Mouse (Mus musculus) liver (tissue): ENCODE data around the gene Hoxa6.

Source experiments
- DNase-seq: peaks from one replicate; pipeline ENCODE4 v3.0.0-alpha.2; 2020; ENCODE audit warnings: mixed read lengths

The Hoxa6 gene

GRCm38 (mm10) chr6:52226569-52227257 lies 18.2 kb upstream of the Hoxa6 start:
- no peak for DNase-seq

DNA sequence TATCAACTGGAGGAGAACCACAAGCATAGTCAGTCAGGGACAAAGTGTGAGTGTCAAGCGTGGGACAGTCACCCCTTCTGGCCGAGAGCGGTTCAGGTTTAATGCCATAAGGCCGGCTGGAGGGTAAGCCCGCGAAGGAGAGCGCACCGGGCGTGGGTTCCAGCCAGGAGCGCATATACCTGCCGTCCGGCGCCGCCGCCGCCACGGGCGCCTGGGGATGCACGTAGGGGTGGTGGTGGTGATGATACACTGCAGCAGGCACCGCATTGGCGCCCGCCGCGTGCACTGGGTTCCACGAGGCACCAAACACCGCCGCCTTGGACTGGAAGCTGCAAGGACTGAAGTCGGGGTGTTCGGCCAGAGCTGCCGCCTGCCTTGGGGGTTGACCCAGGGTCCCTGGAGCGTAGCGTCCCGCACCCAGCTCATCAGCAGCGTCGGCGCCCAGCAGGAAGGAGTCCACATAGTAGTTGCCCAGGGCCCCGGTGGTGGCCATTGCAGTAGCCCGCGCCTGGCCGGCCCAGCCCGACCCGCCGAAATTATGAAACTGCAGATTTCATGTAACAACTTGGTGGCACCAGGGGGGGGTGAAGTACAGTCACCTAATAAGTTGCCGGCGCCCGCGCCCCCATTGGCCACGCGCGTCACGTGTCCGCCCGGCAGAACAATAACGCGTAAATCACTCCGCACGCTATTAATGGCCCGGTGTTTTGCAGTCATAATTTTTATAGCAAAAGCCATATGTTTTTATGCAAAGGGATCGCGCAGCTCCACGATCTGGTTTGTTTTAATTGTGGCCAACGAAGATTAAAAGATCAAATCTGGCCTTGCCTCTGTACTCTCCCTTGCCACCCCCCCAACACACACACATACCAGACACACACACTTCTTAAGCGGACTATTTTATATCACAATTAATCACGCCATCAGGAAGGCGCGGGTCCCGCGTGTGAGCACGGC lies 17.4 kb upstream of the Hoxa6 start:
- DNase-seq: peak; percentile 47

- DNase-seq: no peak
These were observed 16.5 kb upstream of the Hoxa6 start for GRCm38 (mm10) chr6:52224895-52225611.

DNA sequence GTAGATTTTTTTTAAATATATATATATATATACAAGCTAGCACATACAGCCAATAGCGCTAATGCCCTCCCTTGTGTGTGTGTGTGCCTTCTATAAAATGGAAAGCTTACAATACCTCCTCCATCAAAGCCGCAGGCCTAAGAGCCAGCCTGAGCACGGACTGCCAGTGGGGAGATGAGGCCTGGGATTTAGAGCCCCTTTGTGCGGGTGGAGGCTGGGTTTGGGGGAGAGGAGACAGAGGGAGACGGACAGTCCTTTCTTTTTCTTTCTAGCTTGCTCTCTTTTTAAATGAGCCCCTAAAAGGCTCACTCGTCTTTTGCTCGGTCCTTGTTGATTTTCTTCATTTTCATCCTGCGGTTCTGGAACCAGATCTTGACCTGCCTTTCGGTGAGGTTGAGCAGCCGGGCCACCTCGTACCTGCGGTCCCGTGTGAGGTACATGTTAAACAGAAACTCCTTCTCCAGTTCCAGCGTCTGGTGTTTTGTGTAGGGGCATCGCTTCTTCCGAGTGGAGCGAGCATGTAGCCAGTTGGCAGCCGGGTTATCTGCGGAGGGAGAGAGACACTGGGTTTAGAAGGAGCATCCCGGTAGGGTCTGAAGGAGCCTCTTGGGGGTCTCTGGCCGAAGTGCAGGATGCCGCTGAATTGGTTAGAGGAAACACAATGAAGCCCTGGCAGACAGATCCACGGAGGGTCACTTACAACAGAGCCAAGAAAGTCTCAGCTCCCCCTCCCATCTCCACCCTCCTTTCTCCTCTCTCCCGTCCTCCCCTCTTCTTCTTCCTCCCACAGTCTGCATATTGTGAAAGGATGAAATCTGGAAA lies 15.6 kb upstream of the Hoxa6 start:
- no peak for DNase-seq

DNA sequence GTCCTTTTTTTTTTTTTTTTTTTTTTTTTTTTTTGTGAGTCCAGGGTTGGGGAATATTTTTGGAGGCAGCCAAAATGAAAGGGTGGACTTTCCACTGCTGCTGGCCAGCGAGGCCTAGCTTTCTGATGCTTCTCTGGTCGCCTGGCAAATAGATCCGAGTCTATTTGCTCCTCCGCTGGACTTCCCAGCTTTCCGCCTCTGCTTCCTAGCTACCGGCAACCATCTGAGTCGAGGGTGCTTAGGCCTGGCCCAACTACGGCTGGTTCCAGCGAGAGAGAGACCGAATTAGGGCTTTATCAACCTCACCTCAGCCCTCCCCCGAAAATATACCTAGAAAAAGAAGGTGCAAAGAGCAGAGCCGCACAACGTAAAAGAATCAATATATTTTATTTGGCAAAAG lies 14.2 kb upstream of the Hoxa6 start:
- DNase-seq: peak; percentile 2

GRCm38 (mm10) chr6:52221993-52222685 lies 13.6 kb upstream of the Hoxa6 start:
- DNase-seq: peak; percentile 1

GRCm38 (mm10) chr6:52221337-52221992 lies 12.9 kb upstream of the Hoxa6 start, which contains the start of gene Hoxa7:
Gene Hoxa7 (minus strand): TSS chr6:52221854.
- DNase-seq: peak; percentile 73

- DNase-seq: peak; percentile 0
These were observed 12.4 kb upstream of the Hoxa6 start for GRCm38 (mm10) chr6:52220865-52221310.

- peak; percentile 10 for DNase-seq
These were observed 11.7 kb upstream of the Hoxa6 start for GRCm38 (mm10) chr6:52220003-52220864.

GRCm38 (mm10) chr6:52219234-52219942 lies 10.9 kb upstream of the Hoxa6 start:
- peak; percentile 3 for DNase-seq

DNA sequence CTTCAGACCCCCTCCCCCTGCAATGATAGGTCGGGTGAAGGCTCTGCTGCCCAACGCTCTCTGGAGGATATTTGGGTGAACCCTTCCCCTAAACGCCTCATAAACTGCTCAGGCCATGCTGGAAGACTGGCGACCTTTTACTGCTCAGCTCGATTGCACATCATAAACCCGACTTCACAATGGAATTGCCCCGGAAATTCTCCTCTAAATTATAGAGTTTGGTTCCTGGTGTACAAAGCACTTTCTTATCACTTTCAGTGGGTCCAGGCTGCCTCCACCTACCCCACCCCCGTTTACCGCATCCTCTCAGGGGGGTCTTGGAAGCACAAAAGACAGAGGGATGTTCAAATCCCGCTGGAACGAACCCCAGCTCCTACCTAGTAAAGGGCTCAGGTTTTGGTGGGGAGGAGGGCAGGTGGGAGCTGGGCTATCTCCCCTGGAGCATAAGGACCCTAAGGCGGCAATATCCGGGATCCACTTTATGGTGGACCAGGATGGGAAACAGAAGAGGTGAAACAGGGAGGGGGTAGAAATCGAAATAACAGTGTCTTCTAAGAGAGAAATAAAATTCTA lies 10.2 kb upstream of the Hoxa6 start:
- peak; percentile 2 for DNase-seq

DNA sequence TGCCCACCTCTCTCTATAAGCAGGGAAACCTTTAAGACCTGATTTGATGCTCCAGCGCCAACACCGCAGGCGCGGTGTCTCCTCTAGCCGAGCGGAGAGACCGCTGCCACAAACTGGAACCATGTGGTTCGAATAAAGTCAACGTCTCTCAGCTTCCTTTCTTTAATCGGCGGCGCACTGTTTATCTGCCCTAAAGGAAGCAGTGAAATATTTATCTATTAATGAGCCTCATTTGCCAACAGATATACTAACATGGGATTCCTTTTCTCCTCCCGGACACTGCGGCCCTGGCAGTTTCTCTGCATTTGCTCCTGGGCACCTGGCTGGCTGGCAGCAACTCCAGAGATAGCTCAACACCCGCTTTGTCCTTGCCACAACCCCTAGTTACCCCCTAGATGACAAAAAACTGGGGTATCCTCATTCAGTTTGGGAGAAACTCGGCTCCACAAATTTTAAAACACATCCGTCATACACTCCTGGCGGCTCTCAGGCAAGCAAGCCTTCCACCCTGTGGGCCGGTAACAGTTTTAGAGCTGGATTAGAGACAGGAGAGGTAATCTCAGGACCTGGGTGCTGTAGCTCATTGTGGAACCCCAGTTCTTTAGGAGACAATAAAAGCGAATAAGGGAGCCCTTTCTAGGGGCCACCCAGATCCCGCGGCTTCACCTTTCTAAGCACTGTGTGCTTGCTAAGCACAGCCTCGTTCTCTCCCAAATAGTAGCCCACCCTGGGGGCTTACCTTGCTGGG lies 9.5 kb upstream of the Hoxa6 start:
- DNase-seq: peak; percentile 3

- peak; percentile 64 for DNase-seq
These were observed 8.9 kb upstream of the Hoxa6 start for GRCm38 (mm10) chr6:52217459-52217768.

GRCm38 (mm10) chr6:52216691-52217458 lies 8.4 kb upstream of the Hoxa6 start:
- peak; percentile 3 for DNase-seq

DNA sequence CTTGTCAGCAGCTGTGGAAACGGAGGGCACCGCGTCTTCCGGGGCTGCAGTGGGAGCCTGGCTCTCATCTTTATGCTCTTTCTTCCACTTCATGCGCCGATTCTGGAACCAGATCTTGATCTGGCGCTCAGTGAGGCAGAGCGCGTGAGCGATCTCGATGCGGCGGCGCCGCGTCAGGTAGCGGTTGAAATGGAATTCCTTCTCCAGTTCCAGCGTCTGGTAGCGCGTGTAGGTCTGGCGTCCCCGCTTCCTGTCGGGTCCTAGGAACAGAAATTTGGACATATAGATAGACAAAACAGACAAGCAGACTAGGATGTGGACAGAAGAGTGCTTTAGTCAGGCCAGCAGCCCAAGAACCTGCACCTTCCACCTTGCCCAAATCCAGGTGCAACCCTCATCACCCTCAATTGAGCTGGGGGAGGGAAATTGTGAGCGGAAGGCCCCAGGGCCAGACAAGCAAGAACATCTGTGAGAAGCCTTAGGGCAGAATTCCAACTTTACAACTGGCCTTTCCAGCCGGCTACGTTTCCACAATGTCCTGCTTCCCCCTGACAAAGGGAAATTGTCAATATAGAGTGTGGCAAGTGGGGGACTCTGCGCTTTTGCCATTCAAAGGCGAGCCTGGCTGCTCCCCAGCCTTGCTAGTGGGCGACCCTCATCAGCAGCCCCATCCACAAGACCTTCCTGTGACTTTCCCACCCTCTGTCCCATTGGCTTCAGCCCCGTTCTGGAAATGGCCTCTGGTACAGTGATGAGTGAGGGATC lies 7.4 kb upstream of the Hoxa6 start:
- DNase-seq: peak; percentile 2

DNA sequence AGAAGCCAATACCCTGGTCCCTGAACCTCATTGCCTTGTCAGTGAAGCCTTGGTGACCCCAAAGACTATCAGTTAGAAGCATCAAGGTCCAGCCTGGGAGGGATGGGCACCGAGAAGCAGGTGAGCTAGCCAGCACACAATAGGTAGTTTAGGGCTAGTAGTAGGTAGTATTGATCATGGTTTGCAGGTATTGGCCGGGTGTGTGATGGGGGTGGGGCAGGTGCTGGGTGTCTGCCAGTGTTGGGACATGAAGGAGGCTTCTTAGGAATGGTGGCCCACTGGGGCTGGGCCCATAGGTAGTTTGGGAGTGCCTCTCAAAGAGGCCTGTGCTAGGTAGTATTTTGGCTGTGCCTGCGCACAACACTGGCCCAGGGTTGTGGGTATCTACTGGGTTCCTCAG lies 6.5 kb upstream of the Hoxa6 start:
- DNase-seq: peak; percentile 1

- DNase-seq: peak; percentile 1
These were observed 5.7 kb upstream of the Hoxa6 start for GRCm38 (mm10) chr6:52214271-52214670.
